Mouse (Mus musculus): ENCODE measurements around the gene Tacc2.

Gene Tacc2

GRCm38 (mm10) chr7:130690869-130691268 is 113.6 kb downstream of the Tacc2 start:
- DNase-seq (ENCODE audit: low spot score in 2 of 2), result no peak

GRCm38 (mm10) chr7:130691931-130692330 is 114.7 kb downstream of the Tacc2 start:
- DNase-seq (ENCODE audit: low spot score in 2 of 2), result no peak

GRCm38 (mm10) chr7:130692392-130692942 is 115.2 kb downstream of the Tacc2 start:
- peak; percentile 57 to 62 for DNase-seq (ENCODE audit: low spot score in 2 of 2)

GRCm38 (mm10) chr7:130692943-130693799 is 115.9 kb downstream of the Tacc2 start:
- peak; percentile 25 to 35 for DNase-seq (ENCODE audit: low spot score in 2 of 2)

- DNase-seq (ENCODE audit: low spot score in 2 of 2), result no peak
Measured at GRCm38 (mm10) chr7:130693800-130694193, 116.6 kb downstream of the Tacc2 start.

- DNase-seq (ENCODE audit: low spot score in 2 of 2), result no peak
Measured at GRCm38 (mm10) chr7:130695669-130696338, 118.6 kb downstream of the Tacc2 start.

- no peak for DNase-seq (ENCODE audit: low spot score in 2 of 2)
Measured at GRCm38 (mm10) chr7:130696347-130697234, 119.4 kb downstream of the Tacc2 start.

- DNase-seq (ENCODE audit: low spot score in 2 of 2), result no peak
Measured at GRCm38 (mm10) chr7:130698480-130698879, 121.2 kb downstream of the Tacc2 start.

- DNase-seq (ENCODE audit: low spot score in 2 of 2), result no peak
Measured at GRCm38 (mm10) chr7:130701336-130701735, 124.1 kb downstream of the Tacc2 start.

- DNase-seq (ENCODE audit: low spot score in 2 of 2), result no peak
Measured at GRCm38 (mm10) chr7:130705230-130705629, 128.0 kb downstream of the Tacc2 start.

- no peak for DNase-seq (ENCODE audit: low spot score in 2 of 2)
Measured at GRCm38 (mm10) chr7:130708940-130709339, 131.7 kb downstream of the Tacc2 start.

- no peak for DNase-seq (ENCODE audit: low spot score in 2 of 2)
Measured at GRCm38 (mm10) chr7:130709372-130710274, 132.4 kb downstream of the Tacc2 start.

GRCm38 (mm10) chr7:130711851-130712250 is 134.6 kb downstream of the Tacc2 start:
- DNase-seq (ENCODE audit: low spot score in 2 of 2), result no peak

GRCm38 (mm10) chr7:130713319-130713718 is 136.1 kb downstream of the Tacc2 start:
- DNase-seq (ENCODE audit: low spot score in 2 of 2), result no peak

GRCm38 (mm10) chr7:130715467-130715866 is 138.2 kb downstream of the Tacc2 start:
- DNase-seq (ENCODE audit: low spot score in 2 of 2), result no peak

- DNase-seq (ENCODE audit: low spot score in 2 of 2), result no peak
Measured at GRCm38 (mm10) chr7:130716341-130716740, 139.1 kb downstream of the Tacc2 start.

- DNase-seq (ENCODE audit: low spot score in 2 of 2), result no peak
Measured at GRCm38 (mm10) chr7:130716989-130717388, 139.8 kb downstream of the Tacc2 start.

- no peak for DNase-seq (ENCODE audit: low spot score in 2 of 2)
Measured at GRCm38 (mm10) chr7:130719931-130720598, 142.8 kb downstream of the Tacc2 start.

GRCm38 (mm10) chr7:130720646-130721335 is 143.6 kb downstream of the Tacc2 start:
- no peak for DNase-seq (ENCODE audit: low spot score in 2 of 2)

Measured in frontal cortex, postnatal 25 days (tissue).